Mouse (Mus musculus) midbrain, embryonic 12.5 days (tissue): ENCODE results near the gene Diaph3. TPM values are rescaled to one million over a fixed set of nuclear protein-coding genes. Genes with fewer than 3 reads are reported as not detected.

Source experiments
- ATAC-seq: fragments of 200-750 bp; cut with Nextera tagmentation; 2 replicates; pipeline ENCODE4 v1.8.0; 2017; ENCODE audit warnings: low read depth, moderate TSS enrichment, moderate library complexity; ENCODE audit not compliant: low FRiP score
- H3K27ac ChIP-seq: fragments of 300-500 bp; sonication (generic); replicated peaks from 2 replicates; pipeline ENCODE4 v1.5.1; 2016; ENCODE audit warnings: mild to moderate bottlenecking
- H3K27me3 ChIP-seq: fragments of 300-500 bp; sonication (generic); 2 replicates; pipeline ENCODE4 v1.6.1; 2016; ENCODE audit warnings: mild to moderate bottlenecking
- H3K36me3 ChIP-seq: fragments of 300-500 bp; sonication (generic); 2 replicates; pipeline ENCODE4 v1.6.1; 2016
- H3K4me1 ChIP-seq: fragments of 300-500 bp; sonication (generic); 2 replicates; pipeline ENCODE4 v1.6.1; 2016
- H3K4me2 ChIP-seq: fragments of 300-500 bp; sonication (generic); replicated peaks from 2 replicates; pipeline ENCODE4 v1.6.1; 2016; ENCODE audit warnings: mild to moderate bottlenecking, moderate library complexity
- H3K4me3 ChIP-seq: fragments of 300-500 bp; sonication (generic); 2 replicates; pipeline ENCODE4 v1.5.1; 2016; ENCODE audit warnings: mild to moderate bottlenecking
- H3K9ac ChIP-seq: fragments of 300-500 bp; sonication (generic); replicated peaks from 2 replicates; pipeline ENCODE4 v1.6.1; 2016; ENCODE audit warnings: mild to moderate bottlenecking, moderate library complexity
- H3K9me3 ChIP-seq: fragments of 300-500 bp; sonication (generic); 2 replicates; pipeline ENCODE4 v1.6.1; 2016; ENCODE audit warnings: mild to moderate bottlenecking
- WGBS: fragments of 180-500 bp; shearing (Covaris S2); methylation state at CpG from one replicate; pipeline ENCODE4 v1.1.7; 2016; 5-methylcytosine and 5-hydroxymethylcytosine counted together
- polyA plus RNA-seq: library from polyadenylated mRNA; unstranded; fragments of >200 nt; fragmentation: Nextera tagmentation; extraction: Ambion mirVana; gene quantifications from 2 replicates; pipeline ENCODE4 v1.2.1, GENCODE M21; 2016

Diaph3 gene
- polyA plus RNA-seq, 1 experiment from 2014 or later, result 10.2 TPM

DNA sequence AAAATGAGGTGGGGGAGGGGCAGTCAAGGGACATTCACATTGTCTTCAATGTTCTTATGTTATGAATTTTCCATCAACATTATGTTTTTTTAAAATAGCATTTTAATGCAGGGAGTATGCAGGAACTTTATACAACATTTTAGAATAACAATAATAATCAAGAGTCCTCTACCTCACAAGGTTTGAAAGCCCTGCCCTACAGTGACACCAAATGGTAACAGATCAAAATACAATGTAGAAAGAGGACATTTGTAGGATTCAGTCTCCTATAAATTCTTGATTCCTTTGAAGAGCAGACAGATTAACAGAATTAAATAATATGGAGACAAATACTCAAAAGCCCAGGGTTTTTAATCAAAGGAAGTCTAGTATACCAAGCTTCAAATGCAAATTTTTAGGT, 242.1 kb downstream of the Diaph3 start:
- no peaks in the 10 kb centered on the region for H3K27me3 ChIP-seq
- no peak overlapping the region for H3K4me3 ChIP-seq
- ATAC-seq, result no peak
- H3K4me1 ChIP-seq, result no peaks in the 10 kb centered on the region
- H3K27ac ChIP-seq, result no peak overlapping the region
- H3K9me3 ChIP-seq, result no peaks in the 10 kb centered on the region
- H3K36me3 ChIP-seq, result no peaks in the 10 kb centered on the region
- no peak overlapping the region for H3K9ac ChIP-seq
- H3K4me2 ChIP-seq, result no peak overlapping the region

DNA sequence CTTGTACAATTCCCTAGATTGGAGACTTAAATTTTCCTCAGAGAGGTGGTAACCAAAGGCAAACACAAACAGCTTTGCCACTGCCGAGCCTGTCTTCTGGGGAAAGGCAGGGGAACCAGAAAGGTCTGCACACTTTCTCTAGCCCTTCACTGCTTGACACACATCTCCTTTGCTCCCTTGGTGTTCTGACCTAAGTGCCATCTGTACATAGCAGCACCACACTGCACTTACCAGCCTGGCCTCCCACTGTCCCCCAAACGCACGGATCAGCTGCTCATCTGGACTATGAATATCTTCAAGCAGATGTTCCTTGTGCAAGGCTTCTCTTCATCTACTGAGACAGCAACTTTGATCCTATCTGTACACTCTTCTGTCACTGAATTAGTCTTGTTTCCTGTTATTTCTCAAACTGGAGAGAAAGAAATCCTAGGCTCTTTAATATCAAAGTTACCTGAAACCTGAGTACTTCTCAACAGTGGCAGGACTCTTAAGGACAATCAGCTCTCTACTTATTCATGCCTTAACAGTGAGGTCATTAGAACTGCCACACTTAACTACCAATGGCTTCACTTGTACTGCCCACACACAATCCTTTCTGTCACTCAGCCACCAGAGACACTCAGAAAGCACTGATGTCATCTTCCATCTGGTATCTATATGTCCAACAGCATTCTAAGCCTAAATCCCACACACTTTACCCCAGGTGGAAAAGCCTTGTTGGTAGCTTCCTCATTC, 251.8 kb downstream of the Diaph3 start:
- no peak overlapping the region for H3K9ac ChIP-seq
- H3K27ac ChIP-seq, result no peak overlapping the region
- H3K27me3 ChIP-seq, result no peaks in the 10 kb centered on the region
- no peak overlapping the region for H3K4me2 ChIP-seq
- H3K4me3 ChIP-seq, result no peak overlapping the region
- no peaks in the 10 kb centered on the region for H3K4me1 ChIP-seq
- no peaks in the 10 kb centered on the region for H3K9me3 ChIP-seq
- ATAC-seq, result no peak
- H3K36me3 ChIP-seq, result no peaks in the 10 kb centered on the region
- WGBS, result 81% methylated on average over 3 of the region's 3 CpGs

DNA sequence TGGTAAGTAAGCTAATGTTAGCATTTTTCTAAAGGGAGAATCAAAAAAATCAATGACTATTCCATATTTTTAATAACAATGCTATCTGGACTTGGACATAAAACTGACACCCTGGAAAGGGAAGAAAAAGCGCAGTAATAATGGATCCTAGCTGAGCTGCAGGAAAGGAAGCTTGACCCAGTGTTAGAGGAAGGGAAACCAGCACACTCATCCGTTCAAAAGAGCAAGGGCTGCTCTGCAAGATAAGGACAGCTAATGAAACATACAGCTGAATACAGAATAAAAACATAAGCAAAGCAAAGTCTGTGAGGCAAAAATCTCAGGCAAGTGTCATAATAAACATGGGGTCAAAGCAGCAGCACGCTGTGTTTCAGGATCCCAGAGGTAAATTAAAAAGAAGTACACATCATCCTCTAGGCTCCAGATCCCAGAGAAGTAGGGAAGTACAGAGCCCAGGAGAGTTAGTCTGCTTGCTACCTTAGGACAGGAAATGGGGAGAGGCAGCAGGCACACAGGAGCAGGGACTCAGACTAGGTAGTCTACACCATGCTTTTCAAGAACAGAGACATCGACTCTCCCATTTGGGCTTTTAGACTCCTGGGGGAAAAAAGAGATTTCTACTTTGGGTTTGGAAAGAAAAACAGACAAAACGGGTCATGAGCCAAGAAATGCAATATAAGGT, 255.5 kb downstream of the Diaph3 start:
- Histone ChIP-seq H3K27ac (no peak overlapping the region), H3K4me1 (no peaks in the 10 kb centered on the region), H3K4me2 (no peak overlapping the region), H3K36me3 (no peaks in the 10 kb centered on the region), H3K9ac (no peak overlapping the region), H3K9me3 (no peaks in the 10 kb centered on the region), H3K27me3 (no peaks in the 10 kb centered on the region), H3K4me3 (no peak overlapping the region)
- 89% methylated on average over 5 of the region's 5 CpGs for WGBS
- no peak for ATAC-seq

DNA sequence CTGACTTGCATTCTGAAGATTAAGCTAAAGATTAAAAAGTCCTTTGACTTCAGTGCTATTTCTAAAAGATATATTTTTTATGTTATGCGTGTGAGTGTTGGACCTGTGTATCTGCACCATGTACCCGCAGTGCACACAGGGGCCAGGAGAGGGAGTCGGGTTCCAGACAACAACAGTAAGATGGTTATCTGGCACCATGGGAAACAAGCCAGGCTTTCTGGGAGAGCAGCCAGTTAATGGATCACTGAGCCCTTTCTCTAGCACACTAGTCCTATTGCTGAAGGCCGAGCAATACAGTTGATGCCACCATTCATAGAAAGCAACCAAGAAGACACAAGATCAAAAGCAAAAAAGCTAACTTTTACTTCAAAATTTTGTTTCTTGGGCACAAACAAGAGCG, 271.5 kb downstream of the Diaph3 start:
- ATAC-seq, result no peak
- no peak overlapping the region for H3K9ac ChIP-seq
- H3K9me3 ChIP-seq, result no peaks in the 10 kb centered on the region
- no peaks in the 10 kb centered on the region for H3K36me3 ChIP-seq
- H3K27ac ChIP-seq, result no peak overlapping the region
- H3K4me2 ChIP-seq, result no peak overlapping the region
- WGBS, result 86% methylated on average over 5 of the region's 5 CpGs
- no peak overlapping the region for H3K4me3 ChIP-seq
- no peaks in the 10 kb centered on the region for H3K27me3 ChIP-seq
- peaks cover 10% of the 10 kb centered on the region; the same call in 1 of the 2 replicates for H3K4me1 ChIP-seq

DNA sequence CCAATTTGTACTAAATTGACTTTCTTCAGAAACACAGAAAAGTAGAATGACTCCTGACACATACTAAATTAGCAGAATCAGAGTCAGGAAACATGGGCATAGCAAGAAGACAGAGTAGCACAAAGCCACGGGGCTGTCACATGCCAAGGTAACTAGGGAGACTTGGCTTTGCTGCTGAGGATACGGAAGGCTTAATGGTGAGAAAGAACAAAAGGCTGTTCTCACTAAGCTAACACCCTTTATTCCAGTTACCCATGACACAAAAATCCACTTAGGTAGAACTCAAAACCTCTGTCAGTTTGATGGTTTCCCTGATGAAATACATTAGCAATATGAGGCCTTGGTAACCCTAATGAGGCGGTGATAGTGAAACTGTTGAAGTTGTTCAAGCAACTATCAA, 273.9 kb downstream of the Diaph3 start:
- peaks cover 10% of the 10 kb centered on the region; the same call in 1 of the 2 replicates for H3K4me1 ChIP-seq
- no peaks in the 10 kb centered on the region for H3K9me3 ChIP-seq
- no peak for ATAC-seq
- H3K27ac ChIP-seq, result no peak overlapping the region
- H3K4me2 ChIP-seq, result no peak overlapping the region
- H3K9ac ChIP-seq, result no peak overlapping the region
- no peaks in the 10 kb centered on the region for H3K27me3 ChIP-seq
- no peaks in the 10 kb centered on the region for H3K36me3 ChIP-seq
- H3K4me3 ChIP-seq, result no peak overlapping the region
- WGBS, result 25% methylated on average over 3 of the region's 3 CpGs

DNA sequence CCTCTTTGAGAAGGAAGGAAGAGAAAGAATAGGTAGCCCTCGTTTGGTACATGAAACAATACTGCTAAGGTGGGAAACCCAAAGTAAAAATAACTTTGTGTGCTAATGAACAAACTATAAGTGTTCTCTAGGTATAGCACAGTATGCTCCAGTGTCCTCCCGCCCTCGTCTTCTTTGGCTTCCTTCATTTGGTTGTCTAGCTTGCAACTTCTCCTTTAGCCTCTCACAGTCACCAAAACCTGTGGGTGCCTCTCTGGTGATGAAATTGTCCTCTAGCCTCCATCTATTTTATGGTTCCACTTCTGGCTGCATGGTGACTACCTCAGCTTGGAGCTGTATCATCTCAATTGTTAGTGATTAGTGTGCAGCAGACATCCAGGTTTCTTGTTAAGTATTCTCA, 277.0 kb downstream of the Diaph3 start:
- Histone ChIP-seq H3K9ac (no peak overlapping the region), H3K4me3 (no peak overlapping the region), H3K27me3 (no peaks in the 10 kb centered on the region), H3K4me2 (no peak overlapping the region), H3K4me1 (peaks cover 10% of the 10 kb centered on the region; the same call in 1 of the 2 replicates), H3K36me3 (no peaks in the 10 kb centered on the region), H3K27ac (no peak overlapping the region), H3K9me3 (no peaks in the 10 kb centered on the region)
- no peak for ATAC-seq
- WGBS, result 94% methylated on average over 3 of the region's 3 CpGs

DNA sequence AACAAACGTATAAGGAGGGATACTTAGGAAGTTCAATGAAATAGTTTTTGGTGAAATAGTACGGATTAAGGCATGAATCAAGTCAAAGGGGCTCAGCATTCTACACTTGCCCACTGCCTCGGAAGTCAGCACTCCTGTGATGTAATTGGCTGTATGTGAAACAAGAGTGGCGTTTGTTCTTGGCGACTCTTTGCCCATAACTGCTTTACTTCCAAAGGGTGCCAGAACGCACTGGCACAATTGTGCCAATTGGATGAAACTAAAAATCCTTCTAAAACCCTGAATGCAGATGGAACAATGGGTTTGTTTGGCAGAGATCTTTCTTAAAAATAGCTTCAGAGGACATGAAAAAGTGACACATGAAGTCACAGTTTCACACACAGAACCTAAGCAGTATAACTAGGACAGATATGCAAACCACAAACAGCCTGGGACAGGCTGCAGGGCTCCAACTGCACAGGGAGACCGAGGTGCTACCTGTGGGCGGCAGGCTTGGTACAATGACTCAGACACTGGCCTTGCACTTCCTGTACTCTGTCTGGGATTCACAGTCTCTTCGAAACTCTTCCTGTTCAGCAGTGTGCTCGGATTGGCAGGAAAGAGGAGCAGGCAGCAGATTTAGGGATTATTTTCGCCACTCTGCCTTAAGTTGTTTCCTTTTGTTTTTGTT, 279.6 kb downstream of the Diaph3 start:
- Histone ChIP-seq H3K9ac (no peak overlapping the region), H3K9me3 (no peaks in the 10 kb centered on the region), H3K4me3 (no peak overlapping the region), H3K27ac (no peak overlapping the region), H3K4me1 (peaks cover 1% of the 10 kb centered on the region; the same call in 1 of the 2 replicates), H3K4me2 (no peak overlapping the region), H3K36me3 (no peaks in the 10 kb centered on the region), H3K27me3 (no peaks in the 10 kb centered on the region)
- ATAC-seq, result no peak
- 66% methylated on average over 11 of the region's 11 CpGs for WGBS

DNA sequence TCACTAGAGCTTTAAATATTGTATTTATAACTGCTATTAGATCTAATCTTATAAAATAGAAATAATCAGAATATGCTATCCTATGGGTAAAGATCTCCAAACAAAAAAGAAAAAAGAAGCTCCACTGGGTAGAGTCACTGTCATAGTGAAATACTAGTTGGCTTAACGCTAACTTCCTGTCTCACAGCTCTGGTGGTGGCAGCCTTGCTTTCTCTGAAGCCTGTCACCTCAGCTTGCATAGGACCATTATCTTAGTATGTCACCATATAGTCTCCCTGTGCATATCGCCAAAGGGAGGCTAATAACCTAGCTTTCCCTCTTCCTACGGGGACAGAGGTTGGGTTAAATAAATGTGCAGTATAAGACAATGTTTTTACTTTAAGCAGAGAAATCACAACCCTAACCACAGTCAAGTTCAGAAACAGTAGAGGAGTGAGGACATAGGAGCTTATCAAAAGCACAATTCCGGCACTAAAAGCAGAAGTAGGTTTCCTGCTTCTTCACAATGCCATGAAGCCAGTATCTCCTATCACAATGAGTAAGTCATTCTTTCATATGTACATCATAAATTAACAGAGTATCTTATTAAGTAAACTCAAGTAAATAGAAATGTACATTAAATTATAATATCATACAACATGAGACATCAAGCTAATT, 293.8 kb downstream of the Diaph3 start:
- Histone ChIP-seq H3K4me2 (no peak overlapping the region), H3K27ac (no peak overlapping the region), H3K36me3 (no peaks in the 10 kb centered on the region), H3K9me3 (no peaks in the 10 kb centered on the region), H3K4me1 (no peaks in the 10 kb centered on the region), H3K9ac (no peak overlapping the region), H3K27me3 (no peaks in the 10 kb centered on the region), H3K4me3 (no peak overlapping the region)
- 92% methylated on average over 4 of the region's 4 CpGs for WGBS
- no peak for ATAC-seq

DNA sequence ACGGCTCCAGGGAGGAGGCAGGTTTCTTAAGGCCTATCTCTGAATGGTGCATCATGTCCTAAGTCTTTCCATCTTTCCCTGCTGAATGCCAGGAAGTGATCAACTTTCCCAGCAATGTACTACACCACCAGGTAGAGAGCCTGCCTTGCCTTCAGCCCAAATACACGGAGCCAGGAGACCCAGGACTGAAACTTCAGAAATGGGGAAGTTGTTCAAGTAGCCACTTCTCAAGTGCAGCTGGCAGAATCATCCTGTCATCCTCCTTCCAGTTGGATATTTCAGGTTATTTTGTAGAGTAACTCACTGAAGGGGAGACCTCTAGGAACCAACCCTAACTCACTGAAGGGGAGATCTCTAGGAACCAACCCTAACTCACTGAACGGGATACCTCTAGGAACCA, 297.0 kb downstream of the Diaph3 start:
- Histone ChIP-seq H3K9me3 (no peaks in the 10 kb centered on the region), H3K4me2 (no peak overlapping the region), H3K4me3 (no peak overlapping the region), H3K36me3 (no peaks in the 10 kb centered on the region), H3K27me3 (no peaks in the 10 kb centered on the region), H3K9ac (no peak overlapping the region), H3K4me1 (no peaks in the 10 kb centered on the region), H3K27ac (no peak overlapping the region)
- no peak for ATAC-seq
- 92% methylated on average over 3 of the region's 3 CpGs for WGBS

DNA sequence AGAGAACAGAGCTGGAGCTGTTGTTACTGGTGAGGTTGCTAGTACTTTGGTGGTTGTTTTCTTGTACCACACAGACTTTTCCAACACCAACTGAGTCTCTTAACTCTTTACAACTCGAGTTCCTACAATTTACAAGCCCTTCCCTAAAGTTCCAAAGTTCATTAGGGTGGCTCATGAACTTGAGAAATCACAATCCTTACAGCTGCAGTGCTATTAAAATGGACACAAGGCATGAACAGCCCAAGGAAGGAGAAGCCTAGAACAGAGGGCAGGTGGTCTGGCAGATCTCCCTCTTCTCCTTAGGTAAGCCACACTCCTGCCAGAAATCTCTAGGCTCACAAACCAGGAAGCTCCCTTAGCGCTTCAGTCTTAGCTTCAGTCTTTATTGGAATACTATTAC, 303.4 kb downstream of the Diaph3 start:
- ATAC-seq, result no peak
- 77% methylated on average over 2 of the region's 2 CpGs for WGBS

DNA sequence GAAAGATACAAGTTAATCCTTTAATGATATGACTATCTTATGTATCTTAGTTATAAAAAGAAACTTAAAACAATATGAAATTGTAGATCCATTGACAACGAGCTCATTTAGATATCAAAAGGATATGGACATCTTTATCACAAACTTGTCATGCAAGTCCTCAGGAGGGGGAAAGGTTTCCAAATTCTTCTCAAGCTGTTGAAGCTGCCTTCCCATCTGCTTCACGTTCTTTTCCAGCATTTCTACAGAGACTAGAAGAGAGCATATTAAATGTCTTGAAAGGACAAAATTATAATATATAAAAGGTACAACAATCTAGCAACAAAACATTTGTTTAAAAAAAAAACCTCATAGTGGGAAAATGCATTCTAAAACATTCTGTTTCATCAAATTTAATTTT, 306.2 kb downstream of the Diaph3 start:
- Histone ChIP-seq H3K4me1 (no peaks in the 10 kb centered on the region), H3K9ac (no peak overlapping the region), H3K27me3 (no peaks in the 10 kb centered on the region), H3K36me3 (no peaks in the 10 kb centered on the region), H3K4me2 (no peak overlapping the region), H3K27ac (no peak overlapping the region), H3K9me3 (no peaks in the 10 kb centered on the region), H3K4me3 (no peak overlapping the region)
- 94% methylated on average over 2 of the region's 2 CpGs for WGBS
- no peak for ATAC-seq

More for the DNA sequence above, 303.4 kb downstream of the Diaph3 start:
- H3K4me2 ChIP-seq, result no peak overlapping the region
- H3K9me3 ChIP-seq, result no peaks in the 10 kb centered on the region
- H3K9ac ChIP-seq, result no peak overlapping the region
- no peaks in the 10 kb centered on the region for H3K4me1 ChIP-seq
- H3K27ac ChIP-seq, result no peak overlapping the region
- no peak overlapping the region for H3K4me3 ChIP-seq
- H3K36me3 ChIP-seq, result no peaks in the 10 kb centered on the region
- no peaks in the 10 kb centered on the region for H3K27me3 ChIP-seq

DNA sequence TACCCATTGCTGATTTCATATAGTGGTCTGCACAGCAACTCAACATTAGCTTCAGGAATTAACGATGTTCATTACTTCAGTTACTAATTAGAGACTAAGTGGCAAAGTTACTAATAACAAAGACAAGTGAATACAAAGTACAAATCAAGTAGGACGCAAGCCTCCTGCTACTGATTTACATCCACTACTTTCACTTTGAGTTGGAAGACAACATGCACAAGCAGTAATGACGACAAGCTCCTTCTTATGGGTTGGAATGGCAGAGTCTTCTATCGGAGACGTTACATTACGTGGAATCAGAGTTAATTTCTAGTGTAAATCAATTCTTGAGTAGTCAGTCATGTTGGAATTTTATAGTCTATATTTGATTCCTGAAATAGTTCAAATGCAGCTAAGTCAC, 306.8 kb downstream of the Diaph3 start:
- Histone ChIP-seq H3K4me1 (no peaks in the 10 kb centered on the region), H3K9me3 (no peaks in the 10 kb centered on the region), H3K4me2 (no peak overlapping the region), H3K36me3 (no peaks in the 10 kb centered on the region), H3K4me3 (no peak overlapping the region), H3K27ac (no peak overlapping the region), H3K27me3 (no peaks in the 10 kb centered on the region), H3K9ac (no peak overlapping the region)
- 98% methylated on average over 6 of the region's 6 CpGs for WGBS
- no peak for ATAC-seq
